Mouse (Mus musculus) B cell, adult 2 months (primary cell): ENCODE measurements at regions not wholly inside any gene's neighbourhood (a gene's known extent, or its start where the extent isn't known, plus 50 kb on each side); places are given as distances from the start of the nearest gene placed in this dataset.

ENCODE experiments used
- DNase-seq, 2 experiments: peaks; one replicate each; pipeline ENCODE4 v3.0.0; 2022

- DNase-seq = peak; percentile 64 to 77
Observed at GRCm38 (mm10) chr3:52197982-52198750, 70.0 kb upstream of the Foxo1 start.

GRCm38 (mm10) chr3:52198751-52199738 lies 69.1 kb upstream of the Foxo1 start:
- DNase-seq = peak; percentile 67 to 68

- DNase-seq = no peak
Observed at GRCm38 (mm10) chr3:52200106-52200505, 68.0 kb upstream of the Foxo1 start.

GRCm38 (mm10) chr3:52210556-52211302 lies 57.4 kb upstream of the Foxo1 start:
- no peak for DNase-seq

GRCm38 (mm10) chr3:52211303-52211695 lies 56.8 kb upstream of the Foxo1 start:
- no peak for DNase-seq

- no peak for DNase-seq
Observed at GRCm38 (mm10) chr3:52214114-52214513, 54.0 kb upstream of the Foxo1 start.

- no peak for DNase-seq
Observed at GRCm38 (mm10) chr3:52215083-52215482, 53.1 kb upstream of the Foxo1 start.
